Mouse (Mus musculus) forelimb bud, embryonic 11.5 days (tissue): ENCODE data around the gene Arfgap2.
"Not testable (repeated sequence)": the region's sequence is repeated elsewhere in the genome, so short reads cannot be mapped to it uniquely, and the experiment has no call there.

Experiments used
- DNase-seq: peaks from one replicate; pipeline ENCODE4 v3.0.0-alpha.2; 2012; ENCODE audit warnings: low read depth, low spot score

Gene Arfgap2

GRCm38 (mm10) chr2:91264711-91265681, at the start of gene Arfgap2:
Gene Arfgap2 (plus strand): TSS chr2:91264974.
- peak; percentile 97 for DNase-seq

GRCm38 (mm10) chr2:91217032-91217431, 47.7 kb upstream of the Arfgap2 start:
- DNase-seq = no peak

GRCm38 (mm10) chr2:91220501-91220900, 44.3 kb upstream of the Arfgap2 start:
- DNase-seq = no peak

- DNase-seq = no peak
These were observed 41.2 kb upstream of the Arfgap2 start for GRCm38 (mm10) chr2:91223614-91224013.

- DNase-seq = no peak
These were observed 35.0 kb upstream of the Arfgap2 start for GRCm38 (mm10) chr2:91229735-91230134.

GRCm38 (mm10) chr2:91236601-91237510, 27.9 kb upstream of the Arfgap2 start, which contains the start of gene Ddb2:
Gene Ddb2 (minus strand): TSS chr2:91236982.
- peak; percentile 94 for DNase-seq

GRCm38 (mm10) chr2:91237511-91238080, 27.2 kb upstream of the Arfgap2 start:
- DNase-seq = not testable (repeated sequence)

- DNase-seq = no peak
These were observed 22.2 kb upstream of the Arfgap2 start for GRCm38 (mm10) chr2:91242547-91242946.

GRCm38 (mm10) chr2:91243416-91243815, 21.4 kb upstream of the Arfgap2 start:
- no peak for DNase-seq

GRCm38 (mm10) chr2:91244557-91245228, 20.1 kb upstream of the Arfgap2 start:
- DNase-seq = no peak

GRCm38 (mm10) chr2:91248366-91248765, 16.4 kb upstream of the Arfgap2 start:
- no peak for DNase-seq

- no peak for DNase-seq
These were observed 12.8 kb upstream of the Arfgap2 start for GRCm38 (mm10) chr2:91252001-91252400.

GRCm38 (mm10) chr2:91252512-91252911, 12.3 kb upstream of the Arfgap2 start:
- DNase-seq = no peak

- DNase-seq = no peak
These were observed 9.9 kb upstream of the Arfgap2 start for GRCm38 (mm10) chr2:91254725-91255380.

GRCm38 (mm10) chr2:91255661-91256150, 9.1 kb upstream of the Arfgap2 start, which contains the start of gene Pacsin3:
Gene Pacsin3 (plus strand): TSS chr2:91255954.
- no peak for DNase-seq

- peak; percentile 51 for DNase-seq
These were observed 8.3 kb upstream of the Arfgap2 start for GRCm38 (mm10) chr2:91256256-91257125.

- peak; percentile 70 for DNase-seq
These were observed 7.4 kb upstream of the Arfgap2 start for GRCm38 (mm10) chr2:91257126-91257980.

- DNase-seq = no peak
These were observed 6.7 kb upstream of the Arfgap2 start for GRCm38 (mm10) chr2:91258054-91258453.
